Mouse (Mus musculus) MN1 (cell line): ENCODE measurements around the gene Olfr623.

Experiments
- DNase-seq: peaks from one replicate; pipeline ENCODE4 v3.0.0-alpha.2; 2016; ENCODE audit warnings: low spot score

Olfr623 gene

GRCm38 (mm10) chr7:103663598-103663997, at the start of gene Olfr623:
TSS of gene Olfr623 (minus strand) at chr7:103663698.
- DNase-seq = no peak

GRCm38 (mm10) chr7:103712024-103712423, 48.5 kb upstream of the Olfr623 start:
- no peak for DNase-seq

GRCm38 (mm10) chr7:103699469-103699868, 36.0 kb upstream of the Olfr623 start:
- no peak for DNase-seq

- DNase-seq = peak; percentile 2
These were observed 18.9 kb upstream of the Olfr623 start, which contains the start of gene Olfr625-ps1 for GRCm38 (mm10) chr7:103682420-103682819. TSS of gene Olfr625-ps1 (plus strand) at chr7:103682720.

GRCm38 (mm10) chr7:103671091-103671490, 7.6 kb upstream of the Olfr623 start, which contains the start of gene Olfr624:
TSS of gene Olfr624 (minus strand) at chr7:103671191.
- no peak for DNase-seq

- DNase-seq = no peak
These were observed 19.4 kb downstream of the Olfr623 start for GRCm38 (mm10) chr7:103644070-103644469.

GRCm38 (mm10) chr7:103642602-103643001, 20.9 kb downstream of the Olfr623 start, which contains the start of gene Olfr622:
TSS of gene Olfr622 (minus strand) at chr7:103642702.
- no peak for DNase-seq

GRCm38 (mm10) chr7:103636795-103637194, 26.7 kb downstream of the Olfr623 start:
- DNase-seq = no peak

GRCm38 (mm10) chr7:103612434-103612833, 51.1 kb downstream of the Olfr623 start, which contains the start of gene Olfr620:
TSS of gene Olfr620 (minus strand) at chr7:103612534.
- DNase-seq = no peak
